Mouse (Mus musculus): ENCODE data around the gene Zkscan8.

- TF ChIP-seq CTCF (IDR thresholded peaks at IDR 0.05; ENCODE audit: extremely low read depth, insufficient read depth, insufficient read length, insufficient replicate concordance) (no peak), POLR2A (IDR thresholded peaks at IDR 0.05; ENCODE audit: low read depth, low read length) (no peak)
Measured at GRCm38 (mm10) chr13:21472427-21472826, 58.5 kb downstream of the Zkscan8 start.
